Mouse (Mus musculus) thymus, adult 2 months (tissue): ENCODE results near the gene Trpv3.

Source experiments
- CTCF ChIP-seq: fragments of 200-500 bp; IDR thresholded peaks from 2 replicates; pipeline ENCODE4 v1.5.1; 2012; ENCODE audit warnings: mild to moderate bottlenecking, control low read depth, low read length, moderate library complexity, borderline replicate concordance; ENCODE audit not compliant: control insufficient read depth, poor library complexity, insufficient read depth; ENCODE audit errors: extremely low read depth
- POLR2A ChIP-seq: fragments of 200-500 bp; IDR thresholded peaks from 2 replicates; pipeline ENCODE4 v1.6.1; 2012; ENCODE audit warnings: mild to moderate bottlenecking, low read length, control low read depth, moderate library complexity; ENCODE audit not compliant: control insufficient read depth, poor library complexity, insufficient read depth; ENCODE audit errors: extremely low read depth

DNA sequence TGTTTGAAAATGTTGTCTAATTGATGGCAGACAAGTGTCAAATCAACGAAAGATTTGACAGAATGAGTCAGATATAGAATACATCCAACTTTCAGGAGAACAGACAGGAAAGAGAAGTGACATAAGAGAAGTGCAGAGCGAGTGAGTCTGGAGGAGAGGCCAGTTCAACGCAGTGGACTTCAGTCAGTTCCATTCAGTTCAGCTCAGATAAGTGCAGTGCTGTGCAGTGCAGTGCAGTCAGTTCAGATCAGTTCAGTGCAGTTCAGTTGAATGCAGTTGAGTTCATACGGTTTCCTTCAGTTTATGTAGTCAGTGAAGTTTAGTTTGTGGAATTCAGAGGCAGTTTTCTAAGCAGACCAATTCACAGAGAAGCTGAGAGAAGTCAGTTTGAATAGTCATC lies 69.7 kb downstream of the Trpv3 start:
- TF ChIP-seq POLR2A (no peak), CTCF (no peak)
